Mouse (Mus musculus) E14TG2a.4 (cell line): ENCODE results near the gene Srp68.

Experiments
- CTCF ChIP-seq: conservative IDR thresholded peaks from 2 replicates; pipeline ENCODE4 v1.5.1; 2014; ENCODE audit warnings: low read length
- NANOG ChIP-seq: IDR thresholded peaks from 2 replicates; pipeline ENCODE4 v1.6.1; 2014; ENCODE audit warnings: borderline replicate concordance, low read length, mixed read lengths
- POU5F1 ChIP-seq: IDR thresholded peaks from 2 replicates; pipeline ENCODE4 v1.6.1; 2014; ENCODE audit warnings: low read length, borderline replicate concordance

GRCm38 (mm10) chr11:116215181-116215580, 58.8 kb downstream of the Srp68 start:
- TF ChIP-seq CTCF (peak; percentile 86), POU5F1 (no peak), NANOG (no peak)
